Mouse (Mus musculus): ENCODE results near the gene Smap2.
"Not testable (repeated sequence)": the region's sequence is repeated elsewhere in the genome, so short reads cannot be mapped to it uniquely, and the experiment has no call there.

Smap2 gene

GRCm38 (mm10) chr4:121016928-121017657 is at the start of gene Smap2:
Gene Smap2, minus strand, starts transcription at chr4:121017247.
- Histone ChIP-seq H3K27me3 (ENCODE audit: control insufficient read depth, insufficient read depth, low read length, poor library complexity, severe bottlenecking) (no peaks in the 10 kb centered on the region), H3K36me3 (ENCODE audit: control insufficient read depth, insufficient read depth, low read length, poor library complexity, severe bottlenecking) (no peaks in the 10 kb centered on the region)
- DNase-seq (ENCODE audit: low read depth, low spot score) = peak; percentile 92

- H3K36me3 ChIP-seq (ENCODE audit: control insufficient read depth, insufficient read depth, low read length, poor library complexity, severe bottlenecking) = peaks cover 6% of the 10 kb centered on the region; the same call in 1 of the 2 replicates
- no peaks in the 10 kb centered on the region for H3K27me3 ChIP-seq (ENCODE audit: control insufficient read depth, insufficient read depth, low read length, poor library complexity, severe bottlenecking)
- DNase-seq (ENCODE audit: low read depth, low spot score) = no peak
Measured at GRCm38 (mm10) chr4:121065336-121065735, 48.3 kb upstream of the Smap2 start.

GRCm38 (mm10) chr4:121059218-121059617 is 42.2 kb upstream of the Smap2 start:
- not testable (repeated sequence) for H3K27me3 ChIP-seq (ENCODE audit: control insufficient read depth, insufficient read depth, low read length, poor library complexity, severe bottlenecking); DNase-seq (ENCODE audit: low read depth, low spot score); H3K36me3 ChIP-seq (ENCODE audit: control insufficient read depth, insufficient read depth, low read length, poor library complexity, severe bottlenecking)

- Histone ChIP-seq H3K27me3 (ENCODE audit: control insufficient read depth, insufficient read depth, low read length, poor library complexity, severe bottlenecking) (no peaks in the 10 kb centered on the region), H3K36me3 (ENCODE audit: control insufficient read depth, insufficient read depth, low read length, poor library complexity, severe bottlenecking) (0 out of 2 replicates have a peak, but pooled peaks cover 4% of the 10 kb centered on the region)
- DNase-seq (ENCODE audit: low read depth, low spot score) = no peak
Measured at GRCm38 (mm10) chr4:121057032-121057431, 40.0 kb upstream of the Smap2 start.

DNA sequence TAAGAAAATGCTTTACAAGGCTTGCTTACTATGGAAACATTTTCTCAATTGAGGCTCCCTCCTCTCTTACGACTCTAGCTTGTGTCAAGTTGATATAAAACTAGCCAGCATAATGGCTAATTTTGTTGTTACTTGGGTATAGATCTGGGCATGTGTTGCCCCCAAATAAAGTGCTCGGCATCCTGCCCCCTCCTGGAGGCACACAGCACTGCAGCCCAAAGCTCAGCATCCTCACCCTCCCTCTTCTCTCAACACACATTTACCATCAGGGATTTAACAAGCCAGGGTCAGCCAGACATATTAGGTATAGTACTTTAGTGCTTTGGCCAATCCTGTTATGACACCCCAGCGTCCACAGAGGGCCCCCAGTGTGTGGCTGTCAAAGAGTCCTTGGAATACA is 39.3 kb upstream of the Smap2 start:
- no peaks in the 10 kb centered on the region for H3K27me3 ChIP-seq (ENCODE audit: control insufficient read depth, insufficient read depth, low read length, poor library complexity, severe bottlenecking)
- DNase-seq (ENCODE audit: low read depth, low spot score) = peak; percentile 51

GRCm38 (mm10) chr4:121052454-121053323 is 35.6 kb upstream of the Smap2 start:
- no peak for DNase-seq (ENCODE audit: low read depth, low spot score)
- Histone ChIP-seq H3K27me3 (ENCODE audit: control insufficient read depth, insufficient read depth, low read length, poor library complexity, severe bottlenecking) (no peaks in the 10 kb centered on the region), H3K36me3 (ENCODE audit: control insufficient read depth, insufficient read depth, low read length, poor library complexity, severe bottlenecking) (no peaks in the 10 kb centered on the region)

More for the DNA sequence above, 39.3 kb upstream of the Smap2 start:
- 0 out of 2 replicates have a peak, but pooled peaks cover 4% of the 10 kb centered on the region for H3K36me3 ChIP-seq (ENCODE audit: control insufficient read depth, insufficient read depth, low read length, poor library complexity, severe bottlenecking)

DNA sequence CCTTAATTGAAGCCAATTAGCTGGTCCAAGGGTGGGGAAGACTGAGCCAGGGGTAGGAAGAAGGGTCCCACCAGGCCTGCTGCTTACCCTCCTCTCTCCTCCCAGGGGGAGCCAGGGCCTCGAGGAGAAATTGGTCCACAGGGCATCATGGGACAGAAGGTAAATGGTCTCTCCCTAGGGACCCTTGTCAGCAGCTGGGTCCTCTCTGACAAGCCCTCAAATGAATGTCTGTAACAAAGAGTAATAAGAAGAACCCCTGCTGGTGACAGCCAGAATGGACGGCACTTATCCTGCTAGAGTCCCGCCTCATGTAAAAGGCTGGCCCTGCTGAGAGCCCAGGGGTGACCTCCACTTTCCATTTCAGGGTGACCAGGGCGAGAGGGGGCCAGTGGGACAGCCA is 34.8 kb upstream of the Smap2 start:
- DNase-seq (ENCODE audit: low read depth, low spot score) = no peak
- no peaks in the 10 kb centered on the region for H3K36me3 ChIP-seq (ENCODE audit: control insufficient read depth, insufficient read depth, low read length, poor library complexity, severe bottlenecking)
- no peaks in the 10 kb centered on the region for H3K27me3 ChIP-seq (ENCODE audit: control insufficient read depth, insufficient read depth, low read length, poor library complexity, severe bottlenecking)

- Histone ChIP-seq H3K36me3 (ENCODE audit: control insufficient read depth, insufficient read depth, low read length, poor library complexity, severe bottlenecking) (no peaks in the 10 kb centered on the region), H3K27me3 (ENCODE audit: control insufficient read depth, insufficient read depth, low read length, poor library complexity, severe bottlenecking) (no peaks in the 10 kb centered on the region)
- no peak for DNase-seq (ENCODE audit: low read depth, low spot score)
Measured at GRCm38 (mm10) chr4:121042946-121043345, 25.9 kb upstream of the Smap2 start.

DNA sequence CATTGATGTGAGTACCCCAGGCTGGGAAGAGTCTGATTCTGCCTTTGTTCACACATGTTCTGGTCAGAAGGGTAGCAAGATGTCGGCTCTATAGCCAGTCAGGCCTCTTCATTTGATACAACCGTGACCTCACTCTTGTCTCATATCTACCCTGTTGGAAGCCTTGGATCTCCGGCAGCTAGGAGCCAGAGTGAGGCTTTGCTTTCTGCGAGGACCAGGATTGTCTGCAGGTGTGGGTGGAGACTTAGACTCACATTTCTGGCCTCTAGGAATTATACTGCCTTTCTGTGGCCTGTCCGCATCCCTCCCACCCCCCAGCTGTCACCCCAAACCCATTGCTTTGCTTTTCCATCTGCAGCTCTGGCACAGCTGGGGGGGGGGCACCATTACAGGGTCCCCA is 25.4 kb upstream of the Smap2 start:
- no peaks in the 10 kb centered on the region for H3K27me3 ChIP-seq (ENCODE audit: control insufficient read depth, insufficient read depth, low read length, poor library complexity, severe bottlenecking)
- DNase-seq (ENCODE audit: low read depth, low spot score) = no peak
- no peaks in the 10 kb centered on the region for H3K36me3 ChIP-seq (ENCODE audit: control insufficient read depth, insufficient read depth, low read length, poor library complexity, severe bottlenecking)

- no peaks in the 10 kb centered on the region for H3K27me3 ChIP-seq (ENCODE audit: control insufficient read depth, insufficient read depth, low read length, poor library complexity, severe bottlenecking)
- DNase-seq (ENCODE audit: low read depth, low spot score) = peak; percentile 82
- H3K36me3 ChIP-seq (ENCODE audit: control insufficient read depth, insufficient read depth, low read length, poor library complexity, severe bottlenecking) = no peaks in the 10 kb centered on the region
Measured at GRCm38 (mm10) chr4:121040897-121041671, 24.0 kb upstream of the Smap2 start.

DNA sequence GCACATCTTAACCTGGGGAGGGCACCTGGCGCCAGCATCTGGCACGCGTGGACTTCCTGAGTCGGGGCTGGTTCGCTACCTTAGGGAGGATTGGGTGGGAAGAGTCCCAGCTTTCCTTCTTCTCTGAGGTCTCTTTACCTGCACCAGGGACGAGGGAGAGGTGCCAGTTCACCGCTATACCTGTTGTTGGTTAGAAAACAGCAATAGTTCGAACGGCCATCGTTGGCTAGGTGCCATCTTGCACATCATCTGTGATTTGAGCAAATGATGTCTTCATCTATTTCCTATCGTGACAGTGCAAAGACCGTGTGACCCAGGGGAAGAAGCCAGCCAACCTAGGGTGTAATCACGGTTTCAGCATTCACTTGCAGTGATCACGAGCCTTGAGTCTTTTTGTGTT is 23.3 kb upstream of the Smap2 start:
- Histone ChIP-seq H3K27me3 (ENCODE audit: control insufficient read depth, insufficient read depth, low read length, poor library complexity, severe bottlenecking) (no peaks in the 10 kb centered on the region), H3K36me3 (ENCODE audit: control insufficient read depth, insufficient read depth, low read length, poor library complexity, severe bottlenecking) (no peaks in the 10 kb centered on the region)
- peak; percentile 37 for DNase-seq (ENCODE audit: low read depth, low spot score)

DNA sequence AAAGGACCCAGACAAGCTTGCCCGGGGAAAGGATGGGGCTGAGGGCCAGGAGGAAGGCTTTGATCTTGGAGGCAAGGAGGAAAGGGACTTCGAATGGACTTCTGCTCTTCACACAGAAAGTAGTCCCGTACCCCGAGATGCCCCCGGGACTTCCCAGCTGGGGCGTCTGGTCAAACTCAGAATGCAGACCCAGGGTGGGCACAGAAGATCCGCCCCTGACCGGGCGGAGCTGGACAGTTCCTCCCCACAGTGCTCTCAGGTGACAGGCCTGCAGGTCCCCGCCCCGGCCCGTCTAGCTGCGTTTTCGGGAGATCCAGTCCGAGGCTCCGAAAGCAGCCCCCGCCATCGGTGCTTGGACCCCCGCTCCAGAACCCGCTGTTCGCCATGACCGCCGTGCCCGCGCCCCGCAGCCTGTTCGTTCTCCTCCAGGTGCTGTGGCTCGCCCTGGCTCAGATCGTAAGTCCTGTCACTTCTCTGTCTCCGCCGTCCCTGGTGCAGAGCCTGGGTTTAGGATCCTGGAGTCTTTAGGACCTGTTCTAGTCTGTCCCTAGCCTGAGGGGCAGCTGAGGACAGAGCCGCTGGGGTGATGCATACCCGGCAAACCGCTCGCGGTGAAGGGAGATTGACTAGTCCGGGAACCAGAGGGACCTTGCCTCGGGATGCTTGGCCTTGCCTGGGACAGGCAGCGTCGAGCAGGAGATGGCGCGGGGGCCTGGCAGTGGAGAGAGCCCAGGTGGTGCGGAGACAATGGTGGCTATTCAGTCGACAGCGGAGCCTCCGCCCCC is 22.5 kb upstream of the Smap2 start, which contains the start of gene Col9a2:
Gene Col9a2, plus strand, starts transcription at position 55 of the 785 bp plus-strand sequence.
- H3K27me3 ChIP-seq (ENCODE audit: control insufficient read depth, insufficient read depth, low read length, poor library complexity, severe bottlenecking) = no peaks in the 10 kb centered on the region
- no peaks in the 10 kb centered on the region for H3K36me3 ChIP-seq (ENCODE audit: control insufficient read depth, insufficient read depth, low read length, poor library complexity, severe bottlenecking)
- peak; percentile 17 for DNase-seq (ENCODE audit: low read depth, low spot score)

DNA sequence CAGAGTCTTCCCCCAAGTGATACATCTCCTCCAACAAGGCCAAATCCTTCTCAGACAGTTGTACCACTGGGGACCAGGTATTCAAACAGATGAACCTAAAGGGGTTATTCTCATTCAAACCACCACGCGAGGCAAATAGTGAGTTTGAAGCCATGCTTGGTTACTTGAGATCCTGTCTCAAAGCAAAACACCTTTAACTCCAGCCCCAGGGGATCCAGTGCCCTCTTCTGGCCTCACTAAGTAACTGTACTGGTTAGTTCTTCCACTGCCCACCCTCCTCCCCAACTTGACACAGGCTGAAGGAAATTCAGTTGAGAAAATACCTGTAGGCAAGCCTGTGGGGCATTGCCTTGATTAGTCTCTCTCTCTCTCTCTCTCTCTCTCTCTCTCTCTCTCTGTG is 16.0 kb upstream of the Smap2 start:
- DNase-seq (ENCODE audit: low read depth, low spot score) = peak; percentile 66
- Histone ChIP-seq H3K36me3 (ENCODE audit: control insufficient read depth, insufficient read depth, low read length, poor library complexity, severe bottlenecking) (no peaks in the 10 kb centered on the region), H3K27me3 (ENCODE audit: control insufficient read depth, insufficient read depth, low read length, poor library complexity, severe bottlenecking) (no peaks in the 10 kb centered on the region)

DNA sequence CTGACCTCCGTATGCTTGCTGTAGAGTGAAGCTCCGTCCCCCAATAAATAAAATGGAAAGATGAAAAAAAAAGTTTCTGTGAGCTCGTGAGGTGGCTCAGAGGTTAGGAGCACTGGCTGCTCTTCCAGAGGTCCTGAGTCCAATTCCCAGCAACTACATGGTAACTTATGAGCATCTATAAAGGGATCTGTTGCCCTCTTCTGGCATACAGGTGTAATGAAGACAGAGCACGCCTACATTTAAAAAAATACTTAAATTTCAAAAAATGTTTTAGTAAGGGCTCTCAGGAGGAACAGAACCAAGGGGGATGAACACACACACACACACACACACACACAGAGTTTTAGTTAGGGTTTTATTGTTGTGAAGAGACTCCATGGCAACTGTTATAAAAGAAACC is 14.4 kb upstream of the Smap2 start:
- Histone ChIP-seq H3K27me3 (ENCODE audit: control insufficient read depth, insufficient read depth, low read length, poor library complexity, severe bottlenecking) (no peaks in the 10 kb centered on the region), H3K36me3 (ENCODE audit: control insufficient read depth, insufficient read depth, low read length, poor library complexity, severe bottlenecking) (no peaks in the 10 kb centered on the region)
- peak; percentile 62 for DNase-seq (ENCODE audit: low read depth, low spot score)
